Comparison of ENCODE assay signal across 34 mouse cellular contexts in the genomic region with DNA sequence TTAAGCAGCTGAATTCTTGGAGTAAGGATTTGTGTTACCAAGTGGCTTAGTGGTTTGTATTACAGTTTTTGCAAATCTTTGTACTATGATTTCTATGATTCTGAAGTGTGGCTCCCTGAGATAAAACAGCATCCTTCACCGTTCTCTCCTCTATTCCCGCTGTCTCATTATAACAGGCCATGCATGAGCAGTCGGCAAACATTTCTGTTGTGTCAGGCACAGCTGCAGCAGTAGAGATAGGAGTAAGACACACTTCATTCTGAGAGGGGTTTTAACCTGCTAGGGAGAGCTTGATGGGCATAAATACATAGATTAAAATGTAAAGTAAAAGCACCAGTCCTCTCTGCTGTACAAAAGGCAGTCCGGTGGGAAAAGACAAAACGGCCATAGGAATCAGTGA. TPM values are rescaled to one million over a fixed set of nuclear protein-coding genes. Genes with fewer than 3 reads are reported as not detected.
DNase-seq lines count a peak whose midpoint lies in the region; ATAC-seq and TF ChIP-seq lines count a peak whose summit lies in the region.
"Had no signal": no experiment of that assay in that cellular context is flagged by ENCODE, and none has a peak within 500 bp of the region (broad histone marks: within the 10 kb centered on the region; RNA-seq: fewer than 3 reads in every experiment).

No protein-coding gene starts in this region.

- H3K27me3 ChIP-seq in heart, embryonic 15.5 days: peaks cover 10% of the 10 kb centered on the region
- H3K27me3 ChIP-seq in midbrain, embryonic 11.5 days (ENCODE audit: control insufficient read depth, insufficient read depth, low read length): peaks cover 34% of the 10 kb centered on the region
- peaks cover 9% of the 10 kb centered on the region for H3K27me3 ChIP-seq in midbrain, postnatal 0 days (ENCODE audit: insufficient read depth, low read length)

- WGBS in heart, embryonic 15.5 days: 68% methylated on average over 5 of the region's 5 CpGs
- WGBS in midbrain, embryonic 11.5 days: 60% methylated on average over 5 of the region's 5 CpGs
- WGBS in midbrain, postnatal 0 days: 57% methylated on average over 5 of the region's 5 CpGs
- 85% methylated on average over 5 of the region's 5 CpGs for WGBS in lung, adult 2 months

- H3K36me3 ChIP-seq in heart, embryonic 15.5 days: no peaks in the 10 kb centered on the region
- no peaks in the 10 kb centered on the region for H3K36me3 ChIP-seq in midbrain, embryonic 11.5 days (ENCODE audit: control insufficient read depth, insufficient read depth, low read length)
- H3K36me3 ChIP-seq in midbrain, postnatal 0 days (ENCODE audit: insufficient read depth, low read length): peaks cover 4% of the 10 kb centered on the region; the same call in 1 of the 2 replicates
- H3K36me3 ChIP-seq: hindbrain, embryonic 15.5 days had no signal

- H3K9me3 ChIP-seq in heart, embryonic 15.5 days (replicated peaks): no peaks in the 10 kb centered on the region
- H3K9me3 ChIP-seq in midbrain, embryonic 11.5 days (ENCODE audit: control insufficient read depth, low read length): no peaks in the 10 kb centered on the region
- H3K9me3 ChIP-seq in midbrain, postnatal 0 days (ENCODE audit: low read length): no peaks in the 10 kb centered on the region
- H3K9me3 ChIP-seq: heart, embryonic 12.5 days; hindbrain, embryonic 15.5 days; kidney, embryonic 15.5 days; limb, embryonic 12.5 days; liver, embryonic 12.5 days; neural tube, embryonic 13.5 days had no signal

- no peak for TF ChIP-seq CTCF in midbrain, postnatal 0 days (IDR thresholded peaks at IDR 0.05)
- TF ChIP-seq CTCF in lung, adult 2 months (IDR thresholded peaks at IDR 0.05; ENCODE audit: insufficient read depth, low read length): no peak

- no peak for DNase-seq in heart, adult 18-20 months
- no peak for DNase-seq in midbrain, embryonic 11.5 days (ENCODE audit: low spot score, missing footprints)
- no peak for DNase-seq in midbrain, postnatal 0 days (ENCODE audit: low spot score)
- no peak for DNase-seq in kidney, postnatal 10 days
- no peak for DNase-seq in lung, adult 2 months
- DNase-seq: cerebellum, adult 2 months; cerebellum, postnatal 14 days; forebrain, postnatal 0 days; gastrocnemius, postnatal 14 days; kidney, adult 11 months; kidney, postnatal 36 days; lung, adult 18-20 months; lung, postnatal 10 days; thymus, postnatal 4 days had no signal

- H3K9ac ChIP-seq in heart, embryonic 15.5 days: no peak overlapping the region
- H3K9ac ChIP-seq in midbrain, embryonic 11.5 days (ENCODE audit: low read length): no peak overlapping the region
- H3K9ac ChIP-seq in midbrain, postnatal 0 days (replicated peaks; ENCODE audit: low read length, poor library complexity, severe bottlenecking): no peak overlapping the region
- H3K9ac ChIP-seq: forebrain, postnatal 0 days; heart, embryonic 12.5 days; hindbrain, embryonic 15.5 days; kidney, embryonic 15.5 days; limb, embryonic 12.5 days; liver, embryonic 12.5 days; neural tube, embryonic 13.5 days had no signal

- H3K4me1 ChIP-seq in heart, embryonic 15.5 days (replicated peaks): no peaks in the 10 kb centered on the region
- H3K4me1 ChIP-seq in midbrain, embryonic 11.5 days (ENCODE audit: control insufficient read depth, insufficient read depth, low read length): no peaks in the 10 kb centered on the region
- no peaks in the 10 kb centered on the region for H3K4me1 ChIP-seq in midbrain, postnatal 0 days (ENCODE audit: insufficient read depth, low read length)
- H3K4me1 ChIP-seq in lung, adult 2 months (ENCODE audit: control insufficient read depth, insufficient read depth, low read length): no peaks in the 10 kb centered on the region
- H3K4me1 ChIP-seq: hindbrain, embryonic 15.5 days; kidney, embryonic 15.5 days; limb, embryonic 12.5 days; liver, embryonic 12.5 days; neural tube, embryonic 13.5 days had no signal

- ATAC-seq in heart, embryonic 15.5 days (replicated peaks; ENCODE audit: insufficient number of reproducible peaks, insufficient read depth, low FRiP score, low read depth): no peak
- 0 out of 2 replicates have a peak, but pooled peaks have one; percentile 57 for ATAC-seq in midbrain, embryonic 11.5 days (ENCODE audit: low FRiP score)
- ATAC-seq in midbrain, postnatal 0 days (ENCODE audit: low FRiP score): no peak
- ATAC-seq in megakaryocyte-erythroid progenitor cell, adult 5-6 weeks (replicated peaks; ENCODE audit: low FRiP score, low TSS enrichment, poor library complexity, severe bottlenecking): peak; percentile 77
- ATAC-seq: activated CD4-positive, CD25-positive, alpha-beta regulatory T cell, adult 4 months; forebrain, postnatal 0 days; inflammation-experienced regulatory T-cells, adult 6 months; liver, embryonic 12.5 days had no signal

- H3K27ac ChIP-seq in heart, embryonic 15.5 days: peak overlapping the region; percentile 47; the same call in 1 of the 2 replicates
- H3K27ac ChIP-seq in midbrain, embryonic 11.5 days (ENCODE audit: low read depth, low read length): no peak overlapping the region
- no peak overlapping the region for H3K27ac ChIP-seq in midbrain, postnatal 0 days (ENCODE audit: low read depth, low read length)
- H3K27ac ChIP-seq: hindbrain, embryonic 15.5 days; kidney, embryonic 15.5 days; layer of hippocampus, adult 2 months; left cerebral cortex, adult 2 months; limb, embryonic 12.5 days; liver, embryonic 12.5 days; macrophage; neural tube, embryonic 13.5 days had no signal

- H3K4me2 ChIP-seq in heart, embryonic 15.5 days: no peak overlapping the region
- no peak overlapping the region for H3K4me2 ChIP-seq in midbrain, embryonic 11.5 days
- H3K4me2 ChIP-seq in midbrain, postnatal 0 days (ENCODE audit: low read depth, low read length, poor library complexity, severe bottlenecking): no peak overlapping the region
- H3K4me2 ChIP-seq: heart, embryonic 12.5 days; hindbrain, embryonic 15.5 days; kidney, embryonic 15.5 days; limb, embryonic 12.5 days; liver, embryonic 12.5 days; neural tube, embryonic 13.5 days had no signal

- H3K4me3 ChIP-seq in heart, embryonic 15.5 days: no peak overlapping the region
- no peak overlapping the region for H3K4me3 ChIP-seq in midbrain, embryonic 11.5 days (ENCODE audit: low read depth, low read length)
- H3K4me3 ChIP-seq in midbrain, postnatal 0 days (ENCODE audit: low read depth, low read length): no peak overlapping the region
- no peak overlapping the region for H3K4me3 ChIP-seq in lung, adult 2 months (replicated peaks; ENCODE audit: extremely low read depth, low read depth, low read length)
- H3K4me3 ChIP-seq: erythroblast, embryonic 14.5 days; heart, embryonic 12.5 days; hindbrain, embryonic 15.5 days; kidney, embryonic 15.5 days; layer of hippocampus, adult 2 months; left cerebral cortex, adult 2 months; limb, embryonic 12.5 days; liver, embryonic 12.5 days; neural tube, embryonic 13.5 days had no signal

- no peak for TF ChIP-seq POLR2A in lung, adult 2 months (IDR thresholded peaks at IDR 0.05; ENCODE audit: borderline replicate concordance, extremely low read depth, low read depth, low read length)

RNA-seq across cellular contexts. Expression of a gene that starts 11.8 kb away (rescaled TPM):
- 178 and 229 TPM in 2 replicates for polyA plus RNA-seq in heart, embryonic 15.5 days (2015; fragmentation: Nextera tagmentation; extraction: Ambion mirVana)
- total RNA-seq in heart, adult 18-20 months (2021): 100 to 1,000 TPM; 210 to 256 TPM
- 111 and 119 TPM in 2 replicates for polyA plus RNA-seq in midbrain, embryonic 11.5 days (2014; fragmentation: Nextera tagmentation; extraction: Ambion mirVana)
- total RNA-seq in midbrain, postnatal 0 days (2014; rRNA removed): 58.3 and 58.7 TPM in 2 replicates
- 135 and 146 TPM in 2 replicates for polyA plus RNA-seq in midbrain, postnatal 0 days (2015; fragmentation: Nextera tagmentation; extraction: Ambion mirVana)
- total RNA-seq in megakaryocyte-erythroid progenitor cell, adult 5-6 weeks (2014; fragmentation: Nextera tagmentation): 26.4 and 35.8 TPM in 2 replicates
- total RNA-seq in megakaryocyte-erythroid progenitor cell, adult 5-6 weeks (2017): 18.4 and 31.8 TPM in 2 replicates
- polyA plus RNA-seq in lung, adult 2 months (2012; rRNA removed): 3.2 and 6.6 TPM in 2 replicates

RNA-seq across cellular contexts. Expression of a gene that starts 12.2 kb away (rescaled TPM):
- not detected in 2 replicates for polyA plus RNA-seq in heart, embryonic 15.5 days (2015; fragmentation: Nextera tagmentation; extraction: Ambion mirVana)
- not detected for total RNA-seq in heart, adult 18-20 months (2021)
- 0.18 TPM in 1 of 2 replicates, not detected in the other for polyA plus RNA-seq in midbrain, embryonic 11.5 days (2014; fragmentation: Nextera tagmentation; extraction: Ambion mirVana)
- total RNA-seq in midbrain, postnatal 0 days (2014; rRNA removed): 0.66 and 1.2 TPM in 2 replicates
- polyA plus RNA-seq in midbrain, postnatal 0 days (2015; fragmentation: Nextera tagmentation; extraction: Ambion mirVana): 0.37 and 0.47 TPM in 2 replicates
- 0.31 TPM in 1 of 2 replicates, not detected in the other for total RNA-seq in megakaryocyte-erythroid progenitor cell, adult 5-6 weeks (2014; fragmentation: Nextera tagmentation)
- total RNA-seq in megakaryocyte-erythroid progenitor cell, adult 5-6 weeks (2017): not detected in 2 replicates
- not detected in 2 replicates for polyA plus RNA-seq in lung, adult 2 months (2012; rRNA removed)
- total RNA-seq: adrenal gland, adult 2 months; adrenal gland, postnatal 36 days; gastrocnemius, postnatal 14 days; granulocyte monocyte progenitor cell, adult 5-6 weeks; heart, postnatal 25 days; left cerebral cortex, adult 2 months; left cerebral cortex, postnatal 25 days had no signal
- polyA plus RNA-seq: activated CD4-positive, CD25-positive, alpha-beta regulatory T cell, adult 4 months; adrenal gland, adult 2 months; embryonic facial prominence, embryonic 14.5 days; erythroblast, embryonic 14.5 days; inflammation-experienced regulatory T-cells, adult 6 months; kidney, embryonic 15.5 days; limb, embryonic 12.5 days; macrophage; neural tube, embryonic 13.5 days had no signal

Comparison
In these comparisons a context has a peak if more than half of its experiments do, and no peak if none do; other contexts are left out.
1. ATAC-seq: peak in midbrain, embryonic 11.5 days (single experiment) and megakaryocyte-erythroid progenitor cell, adult 5-6 weeks (single experiment); none in heart, embryonic 15.5 days (single experiment) and midbrain, postnatal 0 days (single experiment).
2. RNA of a gene that starts 11.8 kb away (polyA plus RNA-seq): 178 to 229 TPM in heart, embryonic 15.5 days, 135 to 146 TPM in midbrain, postnatal 0 days and 111 to 119 TPM in midbrain, embryonic 11.5 days; 3.2 to 6.6 TPM in lung, adult 2 months; every median in the first group is over 10 times any median in the second.